Mouse (Mus musculus): Measurements from ENCODE around the gene Gabrb1. TPM values are rescaled to one million over a fixed set of nuclear protein-coding genes. Genes with fewer than 3 reads are reported as not detected.
A peak's percentile ranks its signal among the peaks of the same experiment; 100 is the strongest.

The Gabrb1 gene
- polyA plus RNA-seq, 1 experiment from 2014 or later: 0.24 TPM

DNA sequence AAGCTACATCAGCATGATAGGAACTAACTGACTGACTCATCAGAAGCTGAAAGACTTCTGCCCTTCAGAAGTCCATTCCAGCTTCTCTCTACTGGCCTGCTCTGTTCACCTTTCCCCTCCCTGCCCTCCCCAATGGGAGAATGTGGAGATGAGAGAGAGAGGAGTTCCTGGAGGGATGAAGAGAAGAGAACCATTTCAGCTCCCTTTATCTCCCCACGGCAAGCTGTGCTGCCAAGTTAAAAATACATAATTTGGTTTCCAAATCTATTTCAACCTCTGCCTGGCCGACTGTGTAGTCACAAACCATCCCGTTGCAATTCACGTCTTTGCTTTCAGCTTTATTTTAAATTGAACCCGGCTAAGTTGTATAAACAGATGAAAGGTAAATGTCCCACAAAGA lies 3.9 kb upstream of the Gabrb1 start:
- 74% methylated on average over 5 of the region's 5 CpGs for WGBS
- Histone ChIP-seq H3K36me3 (ENCODE audit: insufficient read depth) (no peaks in the 10 kb centered on the region), H3K9ac (no peak overlapping the region)

DNA sequence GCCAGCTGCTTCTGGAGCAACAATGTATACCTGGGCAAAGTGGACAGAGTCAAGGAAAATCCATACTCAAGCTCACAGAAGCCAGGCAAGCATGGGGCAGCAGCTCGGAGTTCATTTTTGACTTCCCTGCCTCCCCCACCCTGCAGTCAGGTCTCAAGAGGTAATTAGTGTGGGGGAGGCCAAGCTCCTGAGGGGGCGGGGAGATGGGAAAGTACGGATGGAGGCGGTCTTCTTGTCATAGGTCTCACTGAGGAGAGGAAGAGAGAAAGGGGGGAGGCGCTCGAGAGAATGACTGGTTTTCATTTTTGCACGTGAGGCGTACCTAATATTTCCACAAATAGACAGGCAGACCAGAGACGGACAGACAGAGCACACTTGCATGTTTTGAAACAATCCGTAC lies 1.1 kb upstream of the Gabrb1 start:
- DNase-seq (no peak), ATAC-seq (ENCODE audit: insufficient read depth) (no peak)
- Histone ChIP-seq H3K36me3 (ENCODE audit: insufficient read depth) (no peaks in the 10 kb centered on the region), H3K4me2 (peak overlapping the region; percentile 96), H3K9me3 (ENCODE audit: low read depth, low read length) (no peaks in the 10 kb centered on the region), H3K4me1 (ENCODE audit: insufficient read depth) (no peaks in the 10 kb centered on the region), H3K4me3 (ENCODE audit: low read depth, low read length) (peak overlapping the region; percentile 52; the same call in 1 of the 2 replicates), H3K27ac (ENCODE audit: low read depth) (no peak overlapping the region), H3K9ac (no peak overlapping the region), H3K27me3 (ENCODE audit: insufficient read depth, low read length) (peaks cover 14% of the 10 kb centered on the region; the same call in 1 of the 2 replicates)
- 6% methylated on average over 10 of the region's 10 CpGs for WGBS
- no peak for TF ChIP-seq CTCF (IDR thresholded peaks at IDR 0.05; ENCODE audit: low read depth)

More for the DNA sequence above, 3.9 kb upstream of the Gabrb1 start:
- Histone ChIP-seq H3K9me3 (ENCODE audit: low read depth, low read length) (no peaks in the 10 kb centered on the region), H3K4me2 (no peak overlapping the region), H3K27ac (ENCODE audit: low read depth) (no peak overlapping the region), H3K27me3 (ENCODE audit: insufficient read depth, low read length) (peaks cover 14% of the 10 kb centered on the region; the same call in 1 of the 2 replicates), H3K4me3 (ENCODE audit: low read depth, low read length) (no peak overlapping the region), H3K4me1 (ENCODE audit: insufficient read depth) (no peaks in the 10 kb centered on the region)
- ATAC-seq (ENCODE audit: insufficient read depth): no peak
- TF ChIP-seq CTCF (IDR thresholded peaks at IDR 0.05; ENCODE audit: low read depth): no peak
- DNase-seq: no peak

DNA sequence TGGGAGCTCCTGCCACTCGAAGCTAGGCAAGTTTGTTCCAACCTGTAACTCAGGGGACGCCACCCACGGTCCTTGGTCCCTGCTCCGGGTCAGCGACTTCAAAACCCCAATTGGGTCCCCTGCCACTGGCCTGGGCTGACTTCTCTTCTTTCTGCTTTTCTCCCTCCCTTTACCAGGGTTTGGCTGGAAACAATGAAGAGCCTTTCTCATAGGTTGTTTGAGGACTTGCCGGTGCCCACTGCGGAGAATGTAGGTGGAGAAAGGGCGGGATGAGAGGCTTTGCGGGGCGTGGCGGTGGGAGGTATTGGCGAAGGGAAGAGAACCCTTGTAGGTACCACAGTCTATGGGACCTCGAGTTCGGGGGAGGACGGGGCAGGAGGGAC lies 193 bp downstream of the Gabrb1 start, which contains the start of gene Gabra4:
Gene Gabra4 (minus strand): TSS at position 194 of the 383 bp plus-strand sequence.
- peaks cover 14% of the 10 kb centered on the region; the same call in 1 of the 2 replicates for H3K27me3 ChIP-seq (ENCODE audit: insufficient read depth, low read length)
- DNase-seq (peak; percentile 43), ATAC-seq (ENCODE audit: insufficient read depth) (peak; percentile 68)
- H3K9me3 ChIP-seq (ENCODE audit: low read depth, low read length): no peaks in the 10 kb centered on the region
- no peaks in the 10 kb centered on the region for H3K36me3 ChIP-seq (ENCODE audit: insufficient read depth)
- TF ChIP-seq CTCF (IDR thresholded peaks at IDR 0.05; ENCODE audit: low read depth): no peak
- WGBS: under 1% methylated on average over 15 of the region's 15 CpGs
- peak within 1 kb of the TSS; percentile 52 for H3K4me3 ChIP-seq (ENCODE audit: low read depth, low read length)
- no peak within 1 kb of the TSS for H3K27ac ChIP-seq (ENCODE audit: low read depth)
- no peaks in the 10 kb centered on the region for H3K4me1 ChIP-seq (ENCODE audit: insufficient read depth)
- H3K9ac ChIP-seq: peak within 1 kb of the TSS; percentile 39; the same call in 1 of the 2 replicates
- peak within 1 kb of the TSS; percentile 96 for H3K4me2 ChIP-seq

DNA sequence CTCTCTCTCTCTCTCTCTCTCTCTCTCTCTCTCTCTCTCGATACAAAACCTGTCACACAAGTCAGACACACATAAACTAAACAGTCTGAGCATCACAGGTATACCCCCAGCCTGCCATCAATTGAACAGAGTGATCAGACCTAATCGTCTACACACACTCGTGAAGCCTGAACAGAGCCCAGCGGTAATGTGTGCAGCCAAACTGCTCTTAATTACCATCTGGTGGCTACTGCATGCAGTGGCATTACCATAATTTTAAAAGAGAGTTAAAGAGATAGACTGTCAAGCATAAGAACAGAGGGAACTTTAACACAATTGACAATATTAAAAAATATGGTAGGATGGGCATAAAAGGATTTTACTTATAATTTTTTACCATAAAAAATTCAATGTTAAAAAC lies 7.7 kb downstream of the Gabrb1 start:
- Histone ChIP-seq H3K4me3 (ENCODE audit: low read depth, low read length) (no peak overlapping the region), H3K9ac (no peak overlapping the region), H3K27me3 (ENCODE audit: insufficient read depth, low read length) (no peaks in the 10 kb centered on the region), H3K27ac (ENCODE audit: low read depth) (no peak overlapping the region), H3K4me2 (no peak overlapping the region), H3K9me3 (ENCODE audit: low read depth, low read length) (no peaks in the 10 kb centered on the region), H3K36me3 (ENCODE audit: insufficient read depth) (no peaks in the 10 kb centered on the region), H3K4me1 (ENCODE audit: insufficient read depth) (no peaks in the 10 kb centered on the region)
- DNase-seq (no peak), ATAC-seq (ENCODE audit: insufficient read depth) (no peak)
- WGBS: 35% methylated on average over 4 of the region's 4 CpGs
- no peak for TF ChIP-seq CTCF (IDR thresholded peaks at IDR 0.05; ENCODE audit: low read depth)

DNA sequence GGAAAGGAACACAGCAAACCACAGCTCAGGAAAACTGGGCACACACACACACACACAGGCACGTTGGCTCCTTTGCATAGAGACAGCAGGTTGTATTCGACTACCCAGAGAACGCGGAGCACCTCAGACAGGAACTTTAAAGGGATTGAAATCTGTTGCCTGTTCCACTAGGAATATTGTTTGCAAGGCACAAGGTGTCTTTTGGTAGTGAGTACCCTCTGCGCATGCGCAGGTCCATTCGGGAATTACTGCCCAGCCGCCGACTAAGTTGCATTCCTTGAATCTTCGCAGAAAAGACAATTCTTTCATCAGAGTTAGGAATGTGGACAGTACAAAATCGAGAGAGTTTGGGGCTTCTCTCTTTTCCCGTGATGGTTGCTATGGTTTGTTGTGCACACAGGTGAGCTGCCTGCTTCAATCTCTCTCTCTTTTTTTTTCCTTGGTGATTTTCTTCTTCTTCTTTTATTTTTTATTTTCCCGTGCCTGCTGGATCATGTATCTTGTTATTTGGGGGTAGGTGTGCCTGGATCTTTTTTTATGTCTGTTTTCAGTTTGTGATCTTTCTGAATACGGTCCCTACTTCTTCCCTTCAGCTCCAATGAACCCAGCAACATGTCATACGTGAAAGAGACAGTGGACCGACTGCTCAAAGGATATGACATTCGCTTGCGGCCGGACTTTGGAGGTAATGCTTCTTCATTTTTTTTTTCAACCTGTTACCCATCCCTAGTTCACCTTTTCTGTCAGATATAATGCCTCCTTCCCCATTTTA lies 42.0 kb downstream of the Gabrb1 start:
- H3K4me3 ChIP-seq (ENCODE audit: low read depth, low read length): peak overlapping the region; percentile 42
- H3K27ac ChIP-seq (ENCODE audit: low read depth): no peak overlapping the region
- no peak for TF ChIP-seq CTCF (IDR thresholded peaks at IDR 0.05; ENCODE audit: low read depth)
- no peaks in the 10 kb centered on the region for H3K9me3 ChIP-seq (ENCODE audit: low read depth, low read length)
- ATAC-seq (ENCODE audit: insufficient read depth): peak; percentile 6; the same call in 1 of the 2 replicates
- 1% methylated on average over 19 of the region's 19 CpGs for WGBS
- H3K36me3 ChIP-seq (ENCODE audit: insufficient read depth): no peaks in the 10 kb centered on the region
- peak; percentile 79 for DNase-seq
- H3K27me3 ChIP-seq (ENCODE audit: insufficient read depth, low read length): peaks cover 8% of the 10 kb centered on the region
- peak overlapping the region; percentile 76 for H3K4me2 ChIP-seq
- H3K9ac ChIP-seq: no peak overlapping the region
- no peaks in the 10 kb centered on the region for H3K4me1 ChIP-seq (ENCODE audit: insufficient read depth)

DNA sequence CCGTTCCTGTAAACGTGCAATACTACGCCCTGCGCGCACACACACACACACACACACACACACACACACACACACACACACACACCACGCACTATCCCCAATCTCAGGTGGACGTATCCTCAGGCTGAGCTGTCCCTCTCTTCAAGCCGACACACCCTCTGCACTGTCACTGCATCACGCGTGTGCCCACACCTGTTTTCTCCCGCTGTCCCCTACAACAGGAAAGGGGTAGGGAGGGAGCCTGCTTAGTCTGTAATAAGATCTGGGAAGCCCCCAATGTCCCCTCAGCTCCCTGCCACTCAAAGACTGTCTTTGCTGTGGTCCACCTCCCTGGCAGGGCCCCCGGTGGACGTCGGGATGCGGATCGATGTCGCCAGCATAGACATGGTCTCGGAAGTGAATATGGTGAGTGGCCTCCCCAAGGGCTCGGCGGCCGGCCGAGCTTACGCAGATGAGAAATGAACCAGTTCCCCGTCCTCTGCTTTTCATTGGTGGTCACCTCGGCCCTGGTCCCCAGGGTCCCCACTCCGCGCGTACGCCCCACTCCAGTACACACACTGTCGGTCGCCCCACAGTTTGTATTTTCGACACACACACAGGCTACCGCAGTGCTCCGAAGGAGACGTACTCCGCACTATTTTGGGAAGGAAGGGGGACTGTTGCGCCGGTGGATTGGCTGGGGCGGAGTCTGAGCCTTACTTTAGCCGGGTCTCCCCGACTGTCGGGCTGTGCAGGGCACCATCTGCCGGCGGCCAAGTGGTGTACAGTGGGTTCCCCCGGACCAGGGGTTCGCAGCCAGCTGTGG lies 42.8 kb downstream of the Gabrb1 start:
- H3K9me3 ChIP-seq (ENCODE audit: low read depth, low read length): no peaks in the 10 kb centered on the region
- H3K4me1 ChIP-seq (ENCODE audit: insufficient read depth): no peaks in the 10 kb centered on the region
- ATAC-seq (ENCODE audit: insufficient read depth) (peak; percentile 96), DNase-seq (peak; percentile 75)
- H3K36me3 ChIP-seq (ENCODE audit: insufficient read depth): no peaks in the 10 kb centered on the region
- peaks cover 8% of the 10 kb centered on the region for H3K27me3 ChIP-seq (ENCODE audit: insufficient read depth, low read length)
- peak; percentile 62 for TF ChIP-seq CTCF (IDR thresholded peaks at IDR 0.05; ENCODE audit: low read depth)
- H3K9ac ChIP-seq: peak overlapping the region; percentile 59
- peak overlapping the region; percentile 42 for H3K4me3 ChIP-seq (ENCODE audit: low read depth, low read length)
- under 1% methylated on average over 46 of the region's 46 CpGs for WGBS
- peak overlapping the region; percentile 76 for H3K4me2 ChIP-seq
- H3K27ac ChIP-seq (ENCODE audit: low read depth): no peak overlapping the region

DNA sequence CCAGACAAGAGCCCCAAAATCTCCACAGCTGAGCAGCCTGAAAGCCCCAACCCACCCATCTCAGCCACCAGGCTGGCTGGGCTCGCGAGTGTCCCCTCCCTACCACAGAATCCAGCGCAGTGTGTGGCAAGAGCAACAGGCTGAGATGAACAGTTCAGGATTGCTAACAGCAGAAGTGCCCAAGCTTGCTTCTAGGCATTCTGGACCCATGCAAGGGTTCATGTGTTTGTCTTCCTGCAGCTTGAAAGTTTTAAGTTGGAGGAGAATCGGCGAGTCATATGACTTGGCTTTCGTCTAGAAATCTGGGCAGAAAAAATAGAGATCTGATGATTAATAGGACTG lies 43.3 kb downstream of the Gabrb1 start:
- H3K4me2 ChIP-seq: peak overlapping the region; percentile 76
- WGBS: 2% methylated on average over 6 of the region's 6 CpGs
- TF ChIP-seq CTCF (IDR thresholded peaks at IDR 0.05; ENCODE audit: low read depth): no peak
- peaks cover 8% of the 10 kb centered on the region for H3K27me3 ChIP-seq (ENCODE audit: insufficient read depth, low read length)
- H3K9me3 ChIP-seq (ENCODE audit: low read depth, low read length): no peaks in the 10 kb centered on the region
- H3K4me1 ChIP-seq (ENCODE audit: insufficient read depth): no peaks in the 10 kb centered on the region
- H3K4me3 ChIP-seq (ENCODE audit: low read depth, low read length): peak overlapping the region; percentile 42
- no peak overlapping the region for H3K27ac ChIP-seq (ENCODE audit: low read depth)
- ATAC-seq (ENCODE audit: insufficient read depth) (peak; percentile 66), DNase-seq (no peak)
- no peaks in the 10 kb centered on the region for H3K36me3 ChIP-seq (ENCODE audit: insufficient read depth)
- peak overlapping the region; percentile 59 for H3K9ac ChIP-seq

Data from lung, embryonic 14.5 days (tissue).